Mouse (Mus musculus) effector memory CD4-positive, alpha-beta T cell, adult 5 months (primary cell): Measurements from ENCODE around the gene Lce1d. TPM values are rescaled to one million over a fixed set of nuclear protein-coding genes. Genes with fewer than 3 reads are reported as not detected.

ENCODE experiments used
- polyA plus RNA-seq: library from polyadenylated mRNA; unstranded; fragments of 100-300 nt; shearing (Covaris generic); gene quantifications from one replicate; pipeline ENCODE4 v1.2.1, GENCODE M21; 2017

The Lce1d gene
- polyA plus RNA-seq = not detected

DNA sequence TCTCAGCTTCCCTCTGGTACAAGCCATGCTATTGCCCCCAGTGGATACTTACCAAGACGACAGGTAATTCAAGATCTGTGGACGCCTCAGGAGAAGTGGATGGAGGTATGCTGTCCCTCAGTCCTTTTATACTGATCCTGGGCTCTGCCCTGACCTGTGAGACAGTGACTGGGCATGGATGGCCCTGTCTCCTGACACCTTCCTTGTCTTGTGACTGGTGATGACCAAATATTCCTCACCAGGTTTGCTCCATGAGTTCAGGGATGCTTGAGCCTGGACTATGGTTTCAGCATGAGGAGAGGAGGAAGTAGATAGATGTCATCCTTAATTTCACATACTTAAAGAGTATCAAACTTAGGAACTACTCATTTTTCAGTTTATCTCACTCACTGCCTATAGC, at the start of gene Lce1d:
Gene Lce1d, minus strand, starts transcription at position 101 of the 400 bp plus-strand sequence.

DNA sequence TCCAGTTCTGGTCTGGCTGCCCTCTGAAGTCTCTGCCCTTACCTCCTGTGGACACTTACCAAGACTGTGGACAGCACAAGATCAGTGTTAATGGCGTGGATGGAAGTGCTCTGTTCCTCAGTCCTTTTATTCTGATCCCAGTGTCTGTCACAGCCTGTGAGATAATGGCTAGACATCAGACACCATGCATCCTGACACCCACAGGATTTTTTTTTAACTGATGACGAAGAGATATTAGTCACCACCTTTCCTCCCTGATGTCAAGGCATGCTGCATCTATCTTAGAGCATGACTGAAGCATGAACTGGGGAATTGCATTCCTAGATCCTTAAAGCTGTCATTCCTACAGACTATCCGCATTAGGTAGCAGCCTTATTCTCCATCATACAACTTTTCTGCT, 33.2 kb upstream of the Lce1d start, which contains the start of gene Lce1f:
Gene Lce1f, minus strand, starts transcription at position 101 of the 400 bp plus-strand sequence.

GRCm38 (mm10) chr3:92708974-92709373, 22.0 kb upstream of the Lce1d start, which contains the start of gene Lce1e:
Gene Lce1e (minus strand): TSS chr3:92709074.

DNA sequence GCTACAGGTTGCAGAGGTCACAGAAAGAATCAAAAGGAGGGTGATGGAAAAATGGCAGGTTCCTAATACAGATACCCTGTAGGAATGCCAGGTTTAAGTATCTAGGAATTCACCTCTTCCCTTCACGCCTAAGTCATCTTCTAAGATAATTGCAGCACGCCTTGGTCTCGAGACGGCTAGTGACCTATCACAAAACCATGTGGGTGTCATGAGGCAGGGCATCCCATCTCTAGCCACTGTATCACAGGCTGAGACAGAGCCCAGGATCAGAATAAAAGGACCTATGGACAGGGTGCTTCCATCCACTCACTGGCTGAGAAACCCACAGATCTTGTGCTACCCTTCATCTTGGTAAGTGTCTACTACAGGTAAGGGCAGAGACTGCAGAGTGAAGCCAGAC, 8.1 kb downstream of the Lce1d start, which contains the start of gene Lce1c:
Gene Lce1c, plus strand, starts transcription at position 301 of the 400 bp plus-strand sequence.

DNA sequence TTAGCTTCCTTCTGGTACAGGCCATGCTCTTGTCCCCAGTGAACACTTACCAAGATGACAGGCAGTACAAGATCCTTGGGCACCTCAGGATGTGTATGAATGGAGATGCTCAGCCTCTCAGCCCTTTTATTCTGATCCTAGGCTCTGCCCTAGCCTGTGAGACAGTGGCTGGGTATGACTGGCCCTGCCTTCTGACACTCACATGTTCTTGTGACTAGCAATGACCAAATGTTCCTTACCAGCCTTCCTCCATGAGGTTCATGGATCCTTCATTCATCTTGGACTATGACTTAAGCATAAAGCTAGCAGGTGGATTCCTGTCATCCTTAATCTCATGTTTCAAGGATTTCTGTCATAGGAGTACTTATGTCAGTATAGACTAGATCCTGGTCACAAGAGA, 16.8 kb downstream of the Lce1d start, which contains the start of gene Lce1a2:
Gene Lce1a2, minus strand, starts transcription at position 101 of the 400 bp plus-strand sequence.

DNA sequence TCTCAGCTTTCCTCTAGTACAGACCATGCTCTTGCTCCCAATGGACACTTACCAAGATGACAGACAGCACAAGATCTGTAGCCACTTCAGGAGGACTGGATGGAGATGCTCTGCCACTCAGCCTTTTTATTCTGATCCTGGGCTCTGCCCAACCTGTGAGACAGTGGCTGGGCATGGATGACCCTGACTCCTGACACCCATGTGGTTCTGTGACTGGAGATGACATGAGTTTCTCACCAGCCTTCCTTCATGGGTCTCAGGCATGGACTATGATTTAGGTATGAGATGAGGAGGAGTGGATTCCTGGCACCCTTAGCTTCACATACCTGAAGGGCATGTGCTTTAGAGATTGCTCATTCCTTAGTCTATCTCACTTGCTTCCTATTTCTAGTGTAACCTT, 30.2 kb downstream of the Lce1d start, which contains the start of gene Lce1b:
Gene Lce1b, minus strand, starts transcription at position 101 of the 400 bp plus-strand sequence.

DNA sequence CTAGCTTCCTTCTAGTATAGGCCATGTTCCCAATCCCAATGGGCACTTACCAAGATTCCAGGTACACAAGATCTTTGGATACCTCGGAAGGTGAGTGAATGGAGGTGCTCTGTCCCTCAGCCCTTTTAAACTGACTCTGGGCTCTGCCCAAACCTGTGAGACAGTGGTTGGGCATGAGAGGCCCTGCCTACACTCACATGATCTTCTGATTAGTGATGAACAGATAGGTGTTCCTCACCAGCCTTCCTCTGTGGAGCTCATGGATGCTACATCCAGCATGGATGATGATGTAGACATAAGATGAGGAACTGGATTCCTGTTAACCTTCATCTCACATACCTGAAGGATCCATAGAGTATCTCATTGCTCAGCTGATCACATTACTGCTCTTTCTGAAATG, 38.8 kb downstream of the Lce1d start, which contains the start of gene Lce1a1:
Gene Lce1a1, minus strand, starts transcription at position 101 of the 400 bp plus-strand sequence.

Other genes with a start within 250 kb of the Lce1d start
- gene Sprr1b, start 248.4 kb downstream of the Lce1d start, polyA plus RNA-seq = not detected
- gene Sprr3, start 228.5 kb downstream of the Lce1d start, polyA plus RNA-seq = not detected
- gene Sprr1a, start 201.3 kb downstream of the Lce1d start, polyA plus RNA-seq = not detected
- not detected for gene Sprr4, start 186.7 kb downstream of the Lce1d start, polyA plus RNA-seq
- not detected for gene 2310046K23Rik, start 152.7 kb downstream of the Lce1d start, polyA plus RNA-seq
- gene Ivl, start 113.5 kb downstream of the Lce1d start, polyA plus RNA-seq = not detected
- not detected for gene Smcp, start 98.2 kb downstream of the Lce1d start, polyA plus RNA-seq
- gene 2210017I01Rik, start 79.7 kb downstream of the Lce1d start, polyA plus RNA-seq = not detected
- gene Lce6a, start 65.5 kb downstream of the Lce1d start, polyA plus RNA-seq = not detected
- not detected for gene Lce1a1, start 38.9 kb downstream of the Lce1d start, polyA plus RNA-seq
- not detected for gene Lce1b, start 30.3 kb downstream of the Lce1d start, polyA plus RNA-seq
- gene Lce1a2, start 16.9 kb downstream of the Lce1d start, polyA plus RNA-seq = not detected
- not detected for gene Lce1c, start 8.0 kb downstream of the Lce1d start, polyA plus RNA-seq
- gene Lce1e, start 21.9 kb upstream of the Lce1d start, polyA plus RNA-seq = not detected
- not detected for gene Lce1f, start 33.1 kb upstream of the Lce1d start, polyA plus RNA-seq
- not detected for gene Gm38119, start 51.9 kb upstream of the Lce1d start, polyA plus RNA-seq
- gene Lce1g, start 65.1 kb upstream of the Lce1d start, polyA plus RNA-seq = not detected
- not detected for gene Lce1h, start 77.9 kb upstream of the Lce1d start, polyA plus RNA-seq
- not detected for gene Lce1i, start 91.7 kb upstream of the Lce1d start, polyA plus RNA-seq
- gene Lce1j, start 103.3 kb upstream of the Lce1d start, polyA plus RNA-seq = not detected
- gene Lce1k, start 120.7 kb upstream of the Lce1d start, polyA plus RNA-seq = not detected
- not detected for gene Kprp, start 140.0 kb upstream of the Lce1d start, polyA plus RNA-seq
- gene Lce1l, start 164.1 kb upstream of the Lce1d start, polyA plus RNA-seq = not detected
- not detected for gene 2310050C09Rik, start 183.0 kb upstream of the Lce1d start, polyA plus RNA-seq
- gene Lce3a, start 239.0 kb upstream of the Lce1d start, polyA plus RNA-seq = not detected
- not detected for gene Lce3b, start 245.8 kb upstream of the Lce1d start, polyA plus RNA-seq